Mouse (Mus musculus) E14TG2a.4 (cell line): ENCODE measurements around the gene Grip1.

Source experiments
- H3K27me3 ChIP-seq: 2 replicates; pipeline ENCODE4 v1.6.1; 2014; ENCODE audit warnings: low read length, control low read depth; ENCODE audit not compliant: insufficient read depth
- H3K36me3 ChIP-seq: 2 replicates; pipeline ENCODE4 v1.6.1; 2014; ENCODE audit warnings: low read length, control low read depth; ENCODE audit not compliant: insufficient read depth
- H3K4me1 ChIP-seq: replicated peaks from 2 replicates; pipeline ENCODE4 v1.6.1; 2014; ENCODE audit warnings: low read depth, low read length, control low read depth
- H3K4me3 ChIP-seq: replicated peaks from 2 replicates; pipeline ENCODE4 v1.5.1; 2014; ENCODE audit warnings: mild to moderate bottlenecking, low read length
- H3K9me3 ChIP-seq: 2 replicates; pipeline ENCODE4 v1.6.1; 2014; ENCODE audit warnings: low read length, control low read depth
- CTCF ChIP-seq: conservative IDR thresholded peaks from 2 replicates; pipeline ENCODE4 v1.5.1; 2014; ENCODE audit warnings: low read length
- NANOG ChIP-seq: IDR thresholded peaks from 2 replicates; pipeline ENCODE4 v1.6.1; 2014; ENCODE audit warnings: borderline replicate concordance, low read length, mixed read lengths
- POU5F1 ChIP-seq: IDR thresholded peaks from 2 replicates; pipeline ENCODE4 v1.6.1; 2014; ENCODE audit warnings: low read length, borderline replicate concordance

The Grip1 gene

DNA sequence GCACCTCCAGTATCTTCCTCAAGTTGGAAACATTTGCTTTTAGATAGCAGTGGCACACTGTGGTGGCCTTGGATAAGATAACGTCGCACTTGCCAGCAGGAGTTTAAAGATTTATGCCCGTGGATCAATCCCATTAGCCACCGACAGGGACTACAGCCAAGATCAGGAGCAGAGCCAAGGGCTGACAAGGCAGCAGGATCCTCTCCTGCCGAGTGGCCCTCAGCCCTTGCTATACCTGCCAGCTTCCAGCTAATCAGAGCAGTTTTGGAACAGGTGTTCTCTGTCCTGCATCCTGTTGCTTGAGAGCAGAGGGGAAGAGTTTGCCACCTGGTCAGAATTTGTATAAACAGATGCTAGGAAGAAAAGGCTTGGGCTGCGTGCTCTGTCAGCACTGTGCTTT is 348.8 kb downstream of the Grip1 start:
- no peak for TF ChIP-seq CTCF
- TF ChIP-seq POU5F1 = no peak
- TF ChIP-seq NANOG = no peak
- no peaks in the 10 kb centered on the region for H3K4me1 ChIP-seq
- H3K27me3 ChIP-seq = 0 out of 2 replicates have a peak, but pooled peaks cover 6% of the 10 kb centered on the region
- no peaks in the 10 kb centered on the region for H3K36me3 ChIP-seq
- no peak overlapping the region for H3K4me3 ChIP-seq
- peaks cover 17% of the 10 kb centered on the region for H3K9me3 ChIP-seq

DNA sequence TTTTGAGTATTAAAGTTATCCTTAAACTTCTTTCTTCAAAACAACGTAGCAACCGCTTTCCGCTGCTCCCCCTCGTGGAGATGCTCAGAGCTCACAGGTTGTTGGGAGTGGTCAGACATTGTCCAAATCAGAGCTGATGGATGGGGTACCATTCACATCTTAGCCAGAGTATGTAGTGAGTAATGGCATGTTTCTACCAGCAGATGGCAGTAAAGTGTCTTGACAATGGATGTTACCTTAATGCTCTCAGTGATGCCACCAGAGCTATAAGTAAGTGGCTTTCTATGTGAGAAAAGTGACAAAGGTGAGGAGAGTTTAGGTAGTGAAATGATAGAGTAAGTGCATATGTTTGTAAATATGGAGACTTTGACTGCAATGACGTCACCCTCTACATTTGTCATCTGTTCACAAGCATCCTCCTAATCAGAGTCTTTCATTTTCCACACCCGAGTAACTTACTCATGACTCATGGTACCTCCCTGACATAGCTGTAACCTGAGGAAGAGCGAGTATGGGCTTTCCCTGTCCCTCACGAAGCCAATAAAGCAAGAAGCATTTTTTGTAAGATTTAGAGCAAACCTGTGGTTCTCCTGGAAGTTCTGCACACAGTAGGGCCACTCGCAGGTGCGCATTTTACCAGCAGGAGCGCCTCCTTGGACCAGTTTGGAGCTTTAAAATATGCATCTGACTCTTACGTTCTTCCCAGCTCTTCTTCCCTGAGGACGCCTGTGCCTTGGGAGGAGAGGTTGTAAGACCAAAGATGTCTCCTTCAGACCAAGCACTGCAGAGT is 350.2 kb downstream of the Grip1 start:
- Histone ChIP-seq H3K36me3 (no peaks in the 10 kb centered on the region), H3K4me1 (no peaks in the 10 kb centered on the region), H3K9me3 (peaks cover 17% of the 10 kb centered on the region), H3K4me3 (no peak overlapping the region), H3K27me3 (0 out of 2 replicates have a peak, but pooled peaks cover 6% of the 10 kb centered on the region)
- TF ChIP-seq POU5F1 = no peak
- TF ChIP-seq CTCF = peak; percentile 86
- no peak for TF ChIP-seq NANOG

DNA sequence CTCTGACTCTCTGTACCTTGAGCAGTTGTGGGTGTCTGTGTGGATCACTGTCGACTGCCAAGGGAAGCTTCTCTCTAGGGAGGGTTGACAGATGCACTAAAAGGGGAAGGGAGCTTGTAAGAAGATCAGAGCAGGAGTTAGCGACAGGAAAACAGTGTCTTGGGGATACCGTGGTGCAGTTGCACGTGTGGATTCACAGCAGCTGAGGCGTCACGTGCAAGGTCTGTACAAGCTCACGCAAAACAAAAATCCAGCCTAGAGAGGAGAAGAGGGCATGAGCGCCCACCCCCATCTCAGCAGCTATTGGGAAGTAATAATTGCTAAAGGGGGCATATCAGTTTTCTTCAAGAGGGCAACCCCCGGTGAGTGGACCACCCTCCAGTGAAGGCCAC is 350.8 kb downstream of the Grip1 start:
- no peak for TF ChIP-seq POU5F1
- no peak for TF ChIP-seq CTCF
- no peak for TF ChIP-seq NANOG
- Histone ChIP-seq H3K4me1 (no peaks in the 10 kb centered on the region), H3K4me3 (no peak overlapping the region), H3K9me3 (peaks cover 13% of the 10 kb centered on the region), H3K27me3 (0 out of 2 replicates have a peak, but pooled peaks cover 6% of the 10 kb centered on the region), H3K36me3 (no peaks in the 10 kb centered on the region)

DNA sequence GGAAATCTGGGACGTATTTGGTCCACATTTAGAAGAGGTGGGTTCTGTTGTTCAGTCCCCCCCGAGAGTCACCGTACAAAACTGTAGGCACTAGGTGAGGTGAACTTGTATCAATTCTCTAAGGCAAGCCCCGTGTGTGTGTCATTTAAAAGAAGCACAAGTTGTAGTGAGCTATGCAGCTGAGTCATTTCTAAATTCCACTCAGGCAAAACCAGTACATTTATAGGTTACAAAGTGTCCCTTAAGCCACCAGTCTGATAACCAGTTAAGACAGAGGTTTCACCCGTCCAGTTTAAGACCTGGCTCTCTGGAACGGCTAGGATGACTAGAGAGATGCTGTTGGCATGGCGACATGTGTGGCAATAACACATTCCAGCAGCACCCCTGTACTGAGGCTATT is 351.5 kb downstream of the Grip1 start:
- no peaks in the 10 kb centered on the region for H3K36me3 ChIP-seq
- no peak overlapping the region for H3K4me3 ChIP-seq
- H3K4me1 ChIP-seq = no peaks in the 10 kb centered on the region
- TF ChIP-seq POU5F1 = no peak
- no peak for TF ChIP-seq CTCF
- no peak for TF ChIP-seq NANOG
- 0 out of 2 replicates have a peak, but pooled peaks cover 6% of the 10 kb centered on the region for H3K27me3 ChIP-seq
- peaks cover 7% of the 10 kb centered on the region for H3K9me3 ChIP-seq

DNA sequence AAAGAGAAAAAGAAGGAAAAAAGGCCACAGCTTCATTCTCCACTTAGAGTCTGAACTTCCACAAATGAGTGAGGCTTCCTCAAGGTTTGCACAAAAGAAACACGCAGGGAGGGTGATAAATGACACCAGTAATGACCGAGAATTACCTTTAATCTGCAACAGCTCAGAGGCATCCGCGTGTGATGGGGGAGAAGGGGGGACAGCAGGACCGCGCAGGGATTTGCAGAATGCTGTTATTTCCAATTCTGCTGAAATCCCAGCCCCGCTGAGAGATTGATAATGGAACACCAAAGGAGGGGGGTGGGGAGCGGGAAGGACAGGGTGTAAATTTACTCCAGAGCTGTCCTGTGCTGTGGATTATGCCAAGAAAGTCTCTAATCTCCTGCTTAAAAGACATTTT is 352.5 kb downstream of the Grip1 start:
- Histone ChIP-seq H3K27me3 (0 out of 2 replicates have a peak, but pooled peaks cover 6% of the 10 kb centered on the region), H3K4me3 (no peak overlapping the region), H3K36me3 (no peaks in the 10 kb centered on the region), H3K4me1 (no peaks in the 10 kb centered on the region), H3K9me3 (no peaks in the 10 kb centered on the region)
- TF ChIP-seq NANOG = no peak
- no peak for TF ChIP-seq CTCF
- TF ChIP-seq POU5F1 = no peak

DNA sequence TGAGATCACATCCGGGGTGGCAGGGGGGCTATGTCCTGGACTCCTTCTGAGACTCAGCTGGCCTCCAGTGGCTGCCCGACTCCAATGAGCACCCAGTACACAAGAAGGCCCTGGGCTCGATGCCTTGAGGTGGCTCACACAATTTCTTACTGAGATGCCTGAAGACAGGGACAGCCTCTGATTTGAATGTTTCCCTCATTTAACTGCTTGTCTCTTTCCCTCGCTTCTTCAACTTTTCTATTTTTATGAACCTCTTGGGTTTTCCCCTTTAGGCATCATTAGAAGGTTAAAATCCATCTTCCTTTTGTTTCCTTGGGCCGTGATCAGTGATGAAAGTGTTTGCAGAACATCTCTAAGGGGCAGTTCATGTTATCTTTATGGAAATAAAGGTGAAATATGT is 354.8 kb downstream of the Grip1 start:
- H3K9me3 ChIP-seq = no peaks in the 10 kb centered on the region
- H3K36me3 ChIP-seq = no peaks in the 10 kb centered on the region
- H3K4me1 ChIP-seq = no peaks in the 10 kb centered on the region
- TF ChIP-seq NANOG = no peak
- no peak for TF ChIP-seq POU5F1
- no peak for TF ChIP-seq CTCF
- no peaks in the 10 kb centered on the region for H3K27me3 ChIP-seq
- H3K4me3 ChIP-seq = no peak overlapping the region

DNA sequence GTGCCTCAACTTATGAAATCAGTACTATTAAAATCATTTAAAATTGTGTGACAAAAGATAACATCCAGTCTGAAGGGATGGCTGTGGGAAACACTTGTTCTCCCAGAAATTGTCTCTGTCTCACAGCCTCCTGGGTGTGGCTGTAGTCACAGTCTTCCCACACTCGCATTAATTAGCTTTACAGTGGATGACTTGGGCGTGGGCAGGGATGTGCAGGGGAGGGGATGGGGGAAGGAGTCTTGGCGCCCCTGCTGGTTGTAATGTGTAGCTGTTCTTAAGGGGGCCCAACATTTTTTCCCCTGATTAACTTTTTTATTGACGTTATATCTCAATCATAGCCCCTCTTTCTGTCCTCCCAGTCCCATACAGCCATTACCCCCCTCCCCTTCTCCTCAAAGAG is 360.5 kb downstream of the Grip1 start:
- H3K9me3 ChIP-seq = no peaks in the 10 kb centered on the region; the same call in 1 of the 2 replicates
- H3K4me3 ChIP-seq = no peak overlapping the region
- TF ChIP-seq CTCF (peak; percentile 37), POU5F1 (no peak), NANOG (no peak)
- H3K27me3 ChIP-seq = no peaks in the 10 kb centered on the region
- no peaks in the 10 kb centered on the region for H3K36me3 ChIP-seq
- H3K4me1 ChIP-seq = peaks cover 4% of the 10 kb centered on the region; the same call in 1 of the 2 replicates

DNA sequence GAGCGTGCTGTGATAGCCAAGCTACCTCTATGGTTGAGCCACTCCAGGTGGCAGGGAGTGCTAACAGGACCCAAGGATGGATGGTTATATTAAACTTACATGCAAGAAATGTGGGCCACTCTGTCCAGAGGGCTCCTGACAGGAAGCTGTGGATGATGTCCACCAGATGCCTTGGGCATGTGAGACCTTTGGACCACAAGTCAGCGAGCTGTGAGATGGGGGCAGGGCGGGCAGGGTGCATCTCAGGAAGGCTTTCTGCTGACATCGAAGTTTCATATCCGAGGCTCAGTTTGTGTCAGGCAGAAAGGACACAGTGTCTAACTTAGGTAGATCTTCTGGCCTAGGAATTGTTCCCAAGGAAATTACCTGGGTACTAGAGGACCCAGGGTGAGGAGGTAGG is 362.4 kb downstream of the Grip1 start:
- no peaks in the 10 kb centered on the region for H3K36me3 ChIP-seq
- H3K4me3 ChIP-seq = no peak overlapping the region
- H3K27me3 ChIP-seq = no peaks in the 10 kb centered on the region
- peaks cover 5% of the 10 kb centered on the region; the same call in 1 of the 2 replicates for H3K9me3 ChIP-seq
- TF ChIP-seq CTCF = no peak
- TF ChIP-seq POU5F1 = no peak
- TF ChIP-seq NANOG = no peak
- H3K4me1 ChIP-seq = peaks cover 4% of the 10 kb centered on the region; the same call in 1 of the 2 replicates
